In the genomic region with DNA sequence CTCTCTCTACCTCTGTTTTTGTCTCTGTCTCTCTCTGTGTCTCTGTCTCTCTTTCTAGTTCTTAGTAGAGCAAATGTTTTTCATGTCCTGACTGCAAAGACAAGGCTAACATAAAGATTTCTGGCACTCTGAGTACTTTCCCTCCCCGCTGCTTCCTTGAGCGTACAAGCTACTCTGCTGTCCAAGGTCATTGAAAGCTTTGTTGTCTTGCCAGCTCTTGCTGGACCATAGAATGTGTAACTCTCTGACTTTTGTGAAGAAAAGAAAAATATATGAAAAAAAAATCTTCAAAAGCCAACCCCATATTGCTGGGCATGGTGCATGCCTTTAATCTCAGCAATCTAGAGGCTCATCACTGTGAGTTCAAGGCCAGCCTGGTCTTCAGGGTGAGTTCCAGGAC, we compare ENCODE assay signal across 33 mouse cellular contexts. TPM values are rescaled to one million over a fixed set of nuclear protein-coding genes. Genes with fewer than 3 reads are reported as not detected.
DNase-seq lines count a peak whose midpoint lies in the region; ATAC-seq and TF ChIP-seq lines count a peak whose summit lies in the region.
"Had no signal": no experiment of that assay in that cellular context is flagged by ENCODE, and none has a peak within 500 bp of the region (broad histone marks: within the 10 kb centered on the region; RNA-seq: fewer than 3 reads in every experiment).

No protein-coding gene starts in this region.

- H3K4me2 ChIP-seq in kidney, postnatal 0 days (ENCODE audit: low read length), result no peak overlapping the region
- H3K4me2 ChIP-seq: embryonic facial prominence, embryonic 15.5 days; forebrain, embryonic 12.5 days; heart, embryonic 15.5 days; hindbrain, embryonic 13.5 days; limb, embryonic 15.5 days; liver, embryonic 13.5 days; midbrain, embryonic 15.5 days had no signal

- H3K27me3 ChIP-seq in kidney, postnatal 0 days (ENCODE audit: insufficient read depth, low read length), result no peaks in the 10 kb centered on the region
- H3K27me3 ChIP-seq: embryonic facial prominence, embryonic 15.5 days; forebrain, embryonic 12.5 days; heart, embryonic 15.5 days; hindbrain, embryonic 13.5 days; limb, embryonic 15.5 days; liver, embryonic 13.5 days; midbrain, embryonic 15.5 days had no signal

- 56% methylated on average over 2 of the region's 2 CpGs for WGBS in kidney, postnatal 0 days

- TF ChIP-seq POLR2A in brain, embryonic 14.5 days (IDR thresholded peaks at IDR 0.05; ENCODE audit: borderline replicate concordance, extremely low read depth, insufficient read depth, insufficient read length, poor library complexity, severe bottlenecking), result no peak

- no peak overlapping the region for H3K4me3 ChIP-seq in kidney, postnatal 0 days (replicated peaks; ENCODE audit: low read depth, low read length)
- H3K4me3 ChIP-seq: embryonic facial prominence, embryonic 15.5 days; forebrain, embryonic 12.5 days; heart, embryonic 10.5 days; heart, embryonic 15.5 days; hindbrain, embryonic 13.5 days; limb, embryonic 10.5 days; limb, embryonic 15.5 days; liver, embryonic 13.5 days; midbrain, embryonic 15.5 days had no signal

- H3K27ac ChIP-seq in kidney, postnatal 0 days, result no peak overlapping the region
- H3K27ac ChIP-seq: embryonic facial prominence, embryonic 15.5 days; forebrain, embryonic 12.5 days; heart, embryonic 10.5 days; heart, embryonic 15.5 days; hindbrain, embryonic 13.5 days; limb, embryonic 10.5 days; limb, embryonic 15.5 days; liver, embryonic 13.5 days; macrophage; midbrain, embryonic 15.5 days had no signal

- DNase-seq in adrenal gland, adult (ENCODE audit: inconsistent age in 2 of 2, low spot score in 1 of 2), result peak; percentile 85 to 91
- no peak for DNase-seq in adrenal gland, postnatal 4 days (ENCODE audit: low spot score in 2 of 2)
- peak; percentile 76 for DNase-seq in kidney, postnatal 0 days (ENCODE audit: low spot score)
- DNase-seq in kidney, postnatal 14 days, result no peak
- peak; percentile 74 for DNase-seq in ovary, adult 18-20 months (ENCODE audit: low spot score)
- DNase-seq in ovary, postnatal 10 days (ENCODE audit: low spot score), result no peak
- DNase-seq in brain, embryonic 14.5 days (ENCODE audit: low read depth), result peak; percentile 28
- DNase-seq: cerebellum, adult 11-12 months; cerebellum, adult 9-11 months; forebrain, postnatal 0 days; gastrocnemius, postnatal 14 days; heart, postnatal 36 days; kidney, adult 9 months; liver, embryonic 13.5 days; lung, adult 18-20 months; thymus, postnatal 14 days had no signal

- no peaks in the 10 kb centered on the region for H3K36me3 ChIP-seq in kidney, postnatal 0 days (ENCODE audit: insufficient read depth, low read length)
- H3K36me3 ChIP-seq: embryonic facial prominence, embryonic 15.5 days; forebrain, embryonic 12.5 days; heart, embryonic 10.5 days; heart, embryonic 15.5 days; hindbrain, embryonic 13.5 days; limb, embryonic 10.5 days; limb, embryonic 15.5 days; liver, embryonic 13.5 days; midbrain, embryonic 15.5 days had no signal

- H3K9me3 ChIP-seq in kidney, postnatal 0 days (replicated peaks; ENCODE audit: low read length), result no peaks in the 10 kb centered on the region
- H3K9me3 ChIP-seq: embryonic facial prominence, embryonic 15.5 days; forebrain, embryonic 12.5 days; heart, embryonic 10.5 days; heart, embryonic 15.5 days; hindbrain, embryonic 13.5 days; limb, embryonic 10.5 days; limb, embryonic 15.5 days; liver, embryonic 13.5 days; midbrain, embryonic 15.5 days had no signal

- no peak for TF ChIP-seq CTCF in kidney, postnatal 0 days (IDR thresholded peaks at IDR 0.05; ENCODE audit: low read depth)
- no peak for TF ChIP-seq CTCF in brain, embryonic 14.5 days (IDR thresholded peaks at IDR 0.05; ENCODE audit: borderline replicate concordance, extremely low read depth, insufficient read depth, insufficient read length)

- no peak overlapping the region for H3K9ac ChIP-seq in kidney, postnatal 0 days (ENCODE audit: low read depth, low read length)
- H3K9ac ChIP-seq: embryonic facial prominence, embryonic 15.5 days; forebrain, embryonic 12.5 days; forebrain, postnatal 0 days; heart, embryonic 15.5 days; hindbrain, embryonic 13.5 days; limb, embryonic 15.5 days; liver, embryonic 13.5 days; midbrain, embryonic 15.5 days had no signal

- H3K4me1 ChIP-seq in kidney, postnatal 0 days (replicated peaks; ENCODE audit: insufficient read depth, low read length), result no peaks in the 10 kb centered on the region
- H3K4me1 ChIP-seq: embryonic facial prominence, embryonic 15.5 days; forebrain, embryonic 12.5 days; heart, embryonic 10.5 days; heart, embryonic 15.5 days; limb, embryonic 10.5 days; limb, embryonic 15.5 days; liver, embryonic 13.5 days; midbrain, embryonic 15.5 days had no signal

- no peak for ATAC-seq in kidney, postnatal 0 days (replicated peaks; ENCODE audit: low FRiP score, low read depth)
- no peak for ATAC-seq in frontal cortex, adult (ENCODE audit: low TSS enrichment)
- ATAC-seq: activated CD4-positive, CD25-positive, alpha-beta regulatory T cell, adult 4 months; forebrain, postnatal 0 days; intestine, postnatal 0 days; midbrain, embryonic 15.5 days had no signal

RNA-seq across cellular contexts. Expression of gene Trank1, which starts 12.9 kb away (rescaled TPM):
- 10 to 100 TPM; 68.3 to 68.7 TPM for total RNA-seq in adrenal gland, postnatal 4 days (2021)
- 0.61 and 1.0 TPM in 2 replicates for polyA plus RNA-seq in kidney, postnatal 0 days (2015; fragmentation: Nextera tagmentation; extraction: Ambion mirVana)
- 59.5 and 68.2 TPM in 2 replicates for polyA plus RNA-seq in brain, embryonic 14.5 days (2012; rRNA removed)
- total RNA-seq: common myeloid progenitor, adult 5-6 weeks; granulocyte monocyte progenitor cell, adult 5-6 weeks; heart, postnatal 36 days; megakaryocyte-erythroid progenitor cell, adult 5-6 weeks; neutrophil, adult 5-6 weeks had no signal
- polyA plus RNA-seq: C2C12; heart, embryonic 15.5 days; liver, embryonic 13.5 days; macrophage had no signal

RNA-seq across cellular contexts. Expression of gene Epm2aip1, which starts 26.9 kb away (rescaled TPM):
- 10 to 100 TPM; 52.5 to 53.2 TPM for total RNA-seq in adrenal gland, postnatal 4 days (2021)
- polyA plus RNA-seq in kidney, postnatal 0 days (2015; fragmentation: Nextera tagmentation; extraction: Ambion mirVana), result 18.6 and 19.2 TPM in 2 replicates
- 61.1 and 67.4 TPM in 2 replicates for polyA plus RNA-seq in brain, embryonic 14.5 days (2012; rRNA removed)

RNA-seq across cellular contexts. Expression of gene Mlh1, which starts 27.0 kb away (rescaled TPM):
- total RNA-seq in adrenal gland, postnatal 4 days (2021), result 10 to 100 TPM; 49.0 to 49.7 TPM
- polyA plus RNA-seq in kidney, postnatal 0 days (2015; fragmentation: Nextera tagmentation; extraction: Ambion mirVana), result 25.4 and 26.1 TPM in 2 replicates
- 40.9 and 49.6 TPM in 2 replicates for polyA plus RNA-seq in brain, embryonic 14.5 days (2012; rRNA removed)

Comparison
In these comparisons a context has a peak if more than half of its experiments do, and no peak if none do; other contexts are left out.
1. DNase-seq: peak in adrenal gland, adult (2 of 2), kidney, postnatal 0 days (single experiment), ovary, adult 18-20 months (single experiment) and brain, embryonic 14.5 days (single experiment); none in adrenal gland, postnatal 4 days (0 of 2), kidney, postnatal 14 days (single experiment) and ovary, postnatal 10 days (single experiment).
2. RNA of gene Trank1, which starts 12.9 kb away (polyA plus RNA-seq): 59.5 to 68.2 TPM in brain, embryonic 14.5 days; 0.61 to 1.0 TPM in kidney, postnatal 0 days; every median in the first group is over 10 times any median in the second.